Mouse (Mus musculus) kidney, adult 2 months (tissue): Measurements from ENCODE around the gene Fyn. TPM values are rescaled to one million over a fixed set of nuclear protein-coding genes. Genes with fewer than 3 reads are reported as not detected.

Source experiments
- DNase-seq: peaks from one replicate; pipeline ENCODE4 v3.0.0; 2021
- H3K27ac ChIP-seq: fragments of 200-500 bp; 2 replicates; pipeline ENCODE4 v1.5.1; 2012; ENCODE audit warnings: low read depth, low read length, control low read depth, inconsistent platforms; ENCODE audit not compliant: insufficient read depth
- H3K27me3 ChIP-seq: fragments of 200-500 bp; replicated peaks from 2 replicates; pipeline ENCODE4 v1.6.1; 2012; ENCODE audit warnings: mild to moderate bottlenecking, moderate library complexity, low read length, inconsistent platforms; ENCODE audit not compliant: control insufficient read depth, insufficient read depth
- H3K36me3 ChIP-seq: fragments of 200-500 bp; 2 replicates; pipeline ENCODE4 v1.6.1; 2012; ENCODE audit warnings: mild to moderate bottlenecking, moderate library complexity, low read length, inconsistent platforms; ENCODE audit not compliant: control insufficient read depth, insufficient read depth
- H3K4me1 ChIP-seq: fragments of 200-500 bp; 2 replicates; pipeline ENCODE4 v1.6.1; 2011; ENCODE audit warnings: low read length; ENCODE audit not compliant: control insufficient read depth, insufficient read depth
- H3K4me3 ChIP-seq: fragments of 200-500 bp; 2 replicates; pipeline ENCODE4 v1.5.1; 2011; ENCODE audit warnings: mild to moderate bottlenecking, low read depth, low read length, control low read depth; ENCODE audit not compliant: insufficient read depth
- CTCF ChIP-seq: fragments of 200-500 bp; conservative IDR thresholded peaks from 2 replicates; pipeline ENCODE4 v1.5.1; 2011; ENCODE audit warnings: low read depth, mild to moderate bottlenecking, control low read depth, low read length, moderate library complexity, mixed read lengths; ENCODE audit not compliant: insufficient read depth, insufficient read length
- POLR2A ChIP-seq: fragments of 200-500 bp; IDR thresholded peaks from one replicate; pipeline ENCODE4 v1.6.1; 2011; ENCODE audit warnings: low read depth, low read length, control low read depth
- WGBS: fragments of 180-500 bp; shearing (Covaris S2); methylation state at CpG from one replicate; pipeline ENCODE4 v1.1.7; 2018; 5-methylcytosine and 5-hydroxymethylcytosine counted together
- polyA plus RNA-seq: library from polyadenylated mRNA; depleted of rRNA; stranded (reverse); fragments of >200 nt; gene quantifications from 2 replicates; pipeline ENCODE4 v1.2.3, GENCODE M21; 2012

The Fyn gene
- polyA plus RNA-seq, 1 experiment, result 12.9 TPM

- TF ChIP-seq CTCF (no peak), POLR2A (no peak)
- 76% methylated on average over 6 of the region's 6 CpGs for WGBS
- no peak overlapping the region for H3K27ac ChIP-seq
- no peak for DNase-seq
- no peak overlapping the region for H3K4me3 ChIP-seq
- peaks cover 8% of the 10 kb centered on the region; the same call in 1 of the 2 replicates for H3K4me1 ChIP-seq
- H3K27me3 ChIP-seq, result no peaks in the 10 kb centered on the region
- no peaks in the 10 kb centered on the region for H3K36me3 ChIP-seq
Observed at GRCm38 (mm10) chr10:39403706-39404105, 35.1 kb downstream of the Fyn start.

- Histone ChIP-seq H3K27me3 (no peaks in the 10 kb centered on the region), H3K4me1 (peaks cover 8% of the 10 kb centered on the region; the same call in 1 of the 2 replicates), H3K4me3 (no peak overlapping the region), H3K27ac (no peak overlapping the region), H3K36me3 (no peaks in the 10 kb centered on the region)
- DNase-seq, result no peak
- 92% methylated on average over 4 of the region's 4 CpGs for WGBS
- TF ChIP-seq POLR2A, result no peak
- no peak for TF ChIP-seq CTCF
Observed at GRCm38 (mm10) chr10:39404175-39404574, 35.5 kb downstream of the Fyn start.

GRCm38 (mm10) chr10:39405982-39406797, 37.5 kb downstream of the Fyn start:
- Histone ChIP-seq H3K4me3 (no peak overlapping the region), H3K4me1 (peaks cover 8% of the 10 kb centered on the region; the same call in 1 of the 2 replicates), H3K36me3 (no peaks in the 10 kb centered on the region), H3K27me3 (no peaks in the 10 kb centered on the region), H3K27ac (no peak overlapping the region)
- peak; percentile 45 for DNase-seq
- TF ChIP-seq CTCF (no peak), POLR2A (no peak)
- 34% methylated on average over 10 of the region's 10 CpGs for WGBS

- WGBS, result 33% methylated on average over 7 of the region's 7 CpGs
- DNase-seq, result peak; percentile 43
- Histone ChIP-seq H3K27ac (no peak overlapping the region), H3K4me1 (peaks cover 8% of the 10 kb centered on the region; the same call in 1 of the 2 replicates), H3K36me3 (no peaks in the 10 kb centered on the region), H3K27me3 (no peaks in the 10 kb centered on the region), H3K4me3 (no peak overlapping the region)
- TF ChIP-seq CTCF (no peak), POLR2A (no peak)
Observed at GRCm38 (mm10) chr10:39406798-39407189, 38.1 kb downstream of the Fyn start.

- no peaks in the 10 kb centered on the region for H3K36me3 ChIP-seq
- peaks cover 8% of the 10 kb centered on the region; the same call in 1 of the 2 replicates for H3K4me1 ChIP-seq
- 95% methylated on average over 2 of the region's 2 CpGs for WGBS
- H3K27ac ChIP-seq, result no peak overlapping the region
- H3K4me3 ChIP-seq, result no peak overlapping the region
- no peaks in the 10 kb centered on the region for H3K27me3 ChIP-seq
- no peak for TF ChIP-seq CTCF
- no peak for TF ChIP-seq POLR2A
- DNase-seq, result no peak
Observed at GRCm38 (mm10) chr10:39407553-39407952, 38.9 kb downstream of the Fyn start.

GRCm38 (mm10) chr10:39409602-39410001, 40.9 kb downstream of the Fyn start:
- no peak for DNase-seq
- no peak overlapping the region for H3K27ac ChIP-seq
- no peak overlapping the region for H3K4me3 ChIP-seq
- 76% methylated on average over 7 of the region's 7 CpGs for WGBS
- H3K36me3 ChIP-seq, result no peaks in the 10 kb centered on the region
- H3K27me3 ChIP-seq, result no peaks in the 10 kb centered on the region
- H3K4me1 ChIP-seq, result peaks cover 8% of the 10 kb centered on the region; the same call in 1 of the 2 replicates
- TF ChIP-seq POLR2A (no peak), CTCF (no peak)

- WGBS, result 72% methylated on average over 6 of the region's 6 CpGs
- H3K36me3 ChIP-seq, result no peaks in the 10 kb centered on the region
- H3K4me1 ChIP-seq, result peaks cover 8% of the 10 kb centered on the region; the same call in 1 of the 2 replicates
- TF ChIP-seq POLR2A (no peak), CTCF (no peak)
- no peaks in the 10 kb centered on the region for H3K27me3 ChIP-seq
- no peak overlapping the region for H3K27ac ChIP-seq
- no peak overlapping the region for H3K4me3 ChIP-seq
- no peak for DNase-seq
Observed at GRCm38 (mm10) chr10:39410151-39410649, 41.5 kb downstream of the Fyn start.
